Mouse (Mus musculus) forebrain, embryonic 11.5 days (tissue): Measurements from ENCODE around the gene Obsl1. TPM values are rescaled to one million over a fixed set of nuclear protein-coding genes. Genes with fewer than 3 reads are reported as not detected.

Source experiments
- ATAC-seq: fragments of 200-750 bp; cut with Nextera tagmentation; replicated peaks from 2 replicates; pipeline ENCODE4 v1.8.0; 2017; ENCODE audit warnings: moderate TSS enrichment; ENCODE audit not compliant: low FRiP score
- DNase-seq: peaks from one replicate; pipeline ENCODE4 v3.0.0-alpha.2; 2017; ENCODE audit warnings: low spot score
- H3K27ac ChIP-seq: fragments of 300-500 bp; sonication (generic); 2 replicates; pipeline ENCODE4 v1.5.1; 2014; ENCODE audit warnings: low read depth, low read length
- H3K27me3 ChIP-seq: fragments of 300-500 bp; sonication (generic); 2 replicates; pipeline ENCODE4 v1.6.1; 2014; ENCODE audit warnings: mild to moderate bottlenecking, low read length, mixed read lengths; ENCODE audit not compliant: control insufficient read depth, insufficient read depth
- H3K36me3 ChIP-seq: fragments of 300-500 bp; sonication (generic); 2 replicates; pipeline ENCODE4 v1.6.1; 2014; ENCODE audit warnings: mild to moderate bottlenecking, low read length, moderate library complexity, mixed read lengths; ENCODE audit not compliant: control insufficient read depth, insufficient read depth
- H3K4me1 ChIP-seq: fragments of 300-500 bp; sonication (generic); replicated peaks from 2 replicates; pipeline ENCODE4 v1.6.1; 2014; ENCODE audit warnings: low read length, mixed read lengths; ENCODE audit not compliant: control insufficient read depth, insufficient read depth
- H3K4me2 ChIP-seq: fragments of 300-500 bp; sonication (generic); 2 replicates; pipeline ENCODE4 v1.6.1; 2014; ENCODE audit warnings: low read depth, mild to moderate bottlenecking, low read length, moderate library complexity, mixed read lengths; ENCODE audit not compliant: severe bottlenecking
- H3K4me3 ChIP-seq: fragments of 300-500 bp; sonication (generic); 2 replicates; pipeline ENCODE4 v1.5.1; 2014; ENCODE audit warnings: low read depth, low read length
- H3K9ac ChIP-seq: fragments of 300-500 bp; sonication (generic); 2 replicates; pipeline ENCODE4 v1.6.1; 2014; ENCODE audit warnings: low read length
- H3K9me3 ChIP-seq: fragments of 300-500 bp; sonication (generic); 2 replicates; pipeline ENCODE4 v1.6.1; 2016; ENCODE audit warnings: low read length, mixed read lengths; ENCODE audit not compliant: control insufficient read depth
- WGBS: fragments of 180-500 bp; shearing (Covaris S2); extraction: QIAGEN DNeasy Blood & Tissue Kit; methylation state at CpG from one replicate; pipeline ENCODE4 v1.1.7; 2014; 5-methylcytosine and 5-hydroxymethylcytosine counted together
- polyA plus RNA-seq: library from polyadenylated mRNA; unstranded; fragments of >200 nt; fragmentation: Nextera tagmentation; extraction: Ambion mirVana; gene quantifications from 2 replicates; pipeline ENCODE4 v1.2.1, GENCODE M21; 2014

The Obsl1 gene
- polyA plus RNA-seq, 1 experiment from 2014 or later, result 42.6 TPM

- Histone ChIP-seq H3K9ac (no peak overlapping the region), H3K4me2 (no peak overlapping the region), H3K4me3 (no peak overlapping the region), H3K9me3 (no peaks in the 10 kb centered on the region), H3K4me1 (no peaks in the 10 kb centered on the region), H3K27me3 (no peaks in the 10 kb centered on the region), H3K27ac (no peak overlapping the region), H3K36me3 (no peaks in the 10 kb centered on the region; the same call in 1 of the 2 replicates)
- 86% methylated on average over 4 of the region's 4 CpGs for WGBS
- ATAC-seq (no peak), DNase-seq (no peak)
Measured at GRCm38 (mm10) chr1:75530546-75530945, 24.3 kb upstream of the Obsl1 start.

GRCm38 (mm10) chr1:75524679-75525078, 18.4 kb upstream of the Obsl1 start:
- no peaks in the 10 kb centered on the region; the same call in 1 of the 2 replicates for H3K36me3 ChIP-seq
- no peaks in the 10 kb centered on the region for H3K4me1 ChIP-seq
- 92% methylated on average over 7 of the region's 7 CpGs for WGBS
- H3K27me3 ChIP-seq, result no peaks in the 10 kb centered on the region
- ATAC-seq (no peak), DNase-seq (no peak)
- no peaks in the 10 kb centered on the region for H3K9me3 ChIP-seq
- no peak overlapping the region for H3K27ac ChIP-seq
- H3K4me2 ChIP-seq, result no peak overlapping the region
- no peak overlapping the region for H3K9ac ChIP-seq
- no peak overlapping the region for H3K4me3 ChIP-seq

DNA sequence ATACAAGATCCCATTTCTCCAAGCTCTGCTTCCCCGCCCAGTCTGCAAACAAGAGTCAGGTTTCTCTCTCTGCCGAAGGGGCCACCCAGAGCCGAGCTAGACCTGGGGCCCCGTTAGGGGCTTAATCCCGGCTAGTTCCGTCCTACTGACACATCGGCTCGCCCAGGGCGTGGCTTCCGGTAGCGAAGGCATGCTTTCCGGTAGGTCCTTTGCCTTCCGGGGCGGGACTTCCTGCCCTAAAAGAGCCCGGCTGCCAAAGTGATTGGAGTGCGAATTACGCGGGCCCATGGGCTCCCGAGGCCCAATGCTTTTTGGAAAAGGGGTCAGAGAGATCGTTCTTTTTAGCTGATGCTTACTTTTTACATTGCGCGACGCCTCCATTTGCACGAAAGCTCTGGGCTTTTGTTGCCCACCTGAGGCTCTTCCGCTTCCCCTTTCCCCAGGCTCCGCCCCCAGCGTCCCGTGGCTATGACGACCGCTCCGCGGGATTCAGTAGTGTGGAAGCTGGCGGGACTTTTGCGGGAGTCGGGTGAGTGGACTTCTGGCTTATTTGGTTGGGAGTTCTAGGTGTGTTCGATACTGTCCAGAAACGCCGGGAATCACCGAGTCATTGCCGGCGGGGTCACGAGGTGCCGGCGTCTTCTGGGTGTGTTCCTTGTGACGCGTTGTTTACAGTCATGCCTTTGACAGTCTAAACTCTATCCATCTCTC, 15.2 kb upstream of the Obsl1 start, which contains the start of gene Stk11ip:
Gene Stk11ip (plus strand): TSS at position 209 of the 711 bp plus-strand sequence.
- ATAC-seq, result peak; percentile 99
- under 1% methylated on average over 46 of the region's 46 CpGs for WGBS
- H3K27ac ChIP-seq, result peak within 1 kb of the TSS; percentile 83

GRCm38 (mm10) chr1:75519576-75519975, 13.3 kb upstream of the Obsl1 start:
- ATAC-seq (no peak), DNase-seq (no peak)
- Histone ChIP-seq H3K4me2 (no peak overlapping the region), H3K4me1 (no peaks in the 10 kb centered on the region), H3K27me3 (no peaks in the 10 kb centered on the region), H3K9ac (no peak overlapping the region), H3K9me3 (no peaks in the 10 kb centered on the region), H3K27ac (no peak overlapping the region), H3K36me3 (no peaks in the 10 kb centered on the region), H3K4me3 (no peak overlapping the region)
- 82% methylated on average over 5 of the region's 5 CpGs for WGBS

More for the DNA sequence above, 15.2 kb upstream of the Obsl1 start, which contains the start of gene Stk11ip:
- Histone ChIP-seq H3K4me1 (no peaks in the 10 kb centered on the region), H3K4me3 (peak within 1 kb of the TSS; percentile 65), H3K27me3 (no peaks in the 10 kb centered on the region), H3K36me3 (no peaks in the 10 kb centered on the region), H3K9ac (peak within 1 kb of the TSS; percentile 25), H3K4me2 (peak within 1 kb of the TSS; percentile 45), H3K9me3 (no peaks in the 10 kb centered on the region)
- DNase-seq, result peak; percentile 97

- Histone ChIP-seq H3K9me3 (no peaks in the 10 kb centered on the region), H3K36me3 (no peaks in the 10 kb centered on the region), H3K27me3 (no peaks in the 10 kb centered on the region), H3K27ac (no peak overlapping the region), H3K4me1 (no peaks in the 10 kb centered on the region), H3K4me3 (no peak overlapping the region), H3K4me2 (no peak overlapping the region), H3K9ac (no peak overlapping the region)
- no peak for ATAC-seq
- 87% methylated on average over 4 of the region's 4 CpGs for WGBS
- DNase-seq, result no peak
Measured at GRCm38 (mm10) chr1:75518427-75518826, 12.2 kb upstream of the Obsl1 start.

GRCm38 (mm10) chr1:75517984-75518383, 11.7 kb upstream of the Obsl1 start:
- Histone ChIP-seq H3K4me1 (no peaks in the 10 kb centered on the region), H3K4me2 (no peak overlapping the region), H3K9ac (no peak overlapping the region), H3K27me3 (no peaks in the 10 kb centered on the region), H3K36me3 (no peaks in the 10 kb centered on the region), H3K27ac (no peak overlapping the region), H3K4me3 (no peak overlapping the region), H3K9me3 (no peaks in the 10 kb centered on the region)
- ATAC-seq, result no peak
- WGBS, result 63% methylated on average over 4 of the region's 4 CpGs
- DNase-seq, result no peak

GRCm38 (mm10) chr1:75516703-75517380, 10.6 kb upstream of the Obsl1 start:
- no peak overlapping the region for H3K4me3 ChIP-seq
- H3K4me2 ChIP-seq, result no peak overlapping the region
- ATAC-seq (no peak), DNase-seq (no peak)
- H3K27ac ChIP-seq, result no peak overlapping the region
- no peak overlapping the region for H3K9ac ChIP-seq
- no peaks in the 10 kb centered on the region for H3K27me3 ChIP-seq
- 84% methylated on average over 15 of the region's 15 CpGs for WGBS
- no peaks in the 10 kb centered on the region for H3K9me3 ChIP-seq
- H3K4me1 ChIP-seq, result no peaks in the 10 kb centered on the region
- H3K36me3 ChIP-seq, result no peaks in the 10 kb centered on the region

DNA sequence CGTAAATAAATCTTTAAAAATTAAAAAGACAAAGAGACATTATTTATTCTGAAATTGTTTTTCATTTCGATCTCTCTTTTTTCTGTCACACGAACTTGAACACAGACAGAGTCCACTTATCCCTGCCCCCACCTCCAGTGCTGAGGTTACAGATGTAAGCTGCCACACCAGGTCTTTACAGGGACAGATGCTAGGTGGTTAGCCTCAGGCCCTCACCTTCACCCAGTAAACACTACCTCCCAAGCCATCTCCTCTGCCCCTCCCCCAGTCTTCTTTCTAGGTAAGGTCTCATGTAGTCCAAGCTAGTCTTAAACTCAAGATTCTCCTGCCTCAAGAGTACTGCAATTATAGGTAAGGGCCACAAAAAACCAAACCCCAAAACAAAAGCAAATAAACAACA, 6.3 kb upstream of the Obsl1 start:
- no peaks in the 10 kb centered on the region for H3K27me3 ChIP-seq
- ATAC-seq, result no peak
- H3K4me2 ChIP-seq, result no peak overlapping the region
- no peaks in the 10 kb centered on the region for H3K4me1 ChIP-seq
- no peak overlapping the region for H3K9ac ChIP-seq
- 96% methylated on average over 3 of the region's 3 CpGs for WGBS
- DNase-seq, result no peak
- H3K9me3 ChIP-seq, result no peaks in the 10 kb centered on the region
- H3K27ac ChIP-seq, result no peak overlapping the region
- no peak overlapping the region for H3K4me3 ChIP-seq
- no peaks in the 10 kb centered on the region for H3K36me3 ChIP-seq
